Mouse (Mus musculus) forebrain, embryonic 15.5 days (tissue): ENCODE measurements around the gene P4hb. TPM values are rescaled to one million over a fixed set of nuclear protein-coding genes. Genes with fewer than 3 reads are reported as not detected.

Source experiments
- ATAC-seq: fragments of 200-750 bp; cut with Nextera tagmentation; replicated peaks from 2 replicates; pipeline ENCODE4 v1.8.0; 2017; ENCODE audit warnings: mild to moderate bottlenecking, moderate TSS enrichment, moderate library complexity
- H3K27ac ChIP-seq: fragments of 300-500 bp; sonication (generic); replicated peaks from 2 replicates; pipeline ENCODE4 v1.5.1; 2015; ENCODE audit warnings: mild to moderate bottlenecking, inconsistent platforms
- H3K27me3 ChIP-seq: fragments of 300-500 bp; sonication (generic); 2 replicates; pipeline ENCODE4 v1.6.1; 2015; ENCODE audit warnings: inconsistent platforms
- H3K36me3 ChIP-seq: fragments of 300-500 bp; sonication (generic); 2 replicates; pipeline ENCODE4 v1.6.1; 2015; ENCODE audit warnings: mild to moderate bottlenecking, inconsistent platforms
- H3K4me1 ChIP-seq: fragments of 300-500 bp; sonication (generic); 2 replicates; pipeline ENCODE4 v1.6.1; 2015; ENCODE audit warnings: inconsistent platforms
- H3K4me2 ChIP-seq: fragments of 300-500 bp; sonication (generic); replicated peaks from 2 replicates; pipeline ENCODE4 v1.6.1; 2015; ENCODE audit warnings: mild to moderate bottlenecking, inconsistent platforms
- H3K4me3 ChIP-seq: fragments of 300-500 bp; sonication (generic); 2 replicates; pipeline ENCODE4 v1.5.1; 2015; ENCODE audit warnings: mild to moderate bottlenecking, inconsistent platforms
- H3K9ac ChIP-seq: fragments of 300-500 bp; sonication (generic); replicated peaks from 2 replicates; pipeline ENCODE4 v1.6.1; 2015; ENCODE audit warnings: mild to moderate bottlenecking, inconsistent platforms
- H3K9me3 ChIP-seq: fragments of 300-500 bp; sonication (generic); 2 replicates; pipeline ENCODE4 v1.6.1; 2016; ENCODE audit warnings: inconsistent platforms
- WGBS: fragments of 180-500 bp; shearing (Covaris S2); methylation state at CpG from one replicate; pipeline ENCODE4 v1.1.7; 2015; ENCODE audit warnings: mixed read lengths; 5-methylcytosine and 5-hydroxymethylcytosine counted together
- polyA plus RNA-seq: library from polyadenylated mRNA; unstranded; fragments of >200 nt; fragmentation: Nextera tagmentation; extraction: Ambion mirVana; gene quantifications from 2 replicates; pipeline ENCODE4 v1.2.1, GENCODE M21; 2015

Gene P4hb
- polyA plus RNA-seq, 1 experiment from 2014 or later: 239 TPM

GRCm38 (mm10) chr11:120612763-120613162 is 39.7 kb upstream of the P4hb start:
- WGBS: 51% methylated on average over 6 of the region's 6 CpGs
- no peak for ATAC-seq
- Histone ChIP-seq H3K27me3 (0 out of 2 replicates have a peak, but pooled peaks cover 2% of the 10 kb centered on the region), H3K36me3 (peaks cover 30% of the 10 kb centered on the region), H3K9ac (no peak overlapping the region), H3K4me1 (peaks cover 22% of the 10 kb centered on the region), H3K27ac (no peak overlapping the region), H3K9me3 (no peaks in the 10 kb centered on the region), H3K4me2 (no peak overlapping the region), H3K4me3 (no peak overlapping the region)

- Histone ChIP-seq H3K36me3 (peaks cover 45% of the 10 kb centered on the region), H3K4me3 (no peak overlapping the region), H3K27me3 (peaks cover 5% of the 10 kb centered on the region; the same call in 1 of the 2 replicates), H3K9me3 (no peaks in the 10 kb centered on the region), H3K27ac (no peak overlapping the region), H3K4me1 (peaks cover 8% of the 10 kb centered on the region), H3K9ac (no peak overlapping the region), H3K4me2 (no peak overlapping the region)
- ATAC-seq: no peak
- WGBS: 72% methylated on average over 9 of the region's 9 CpGs
These were observed 37.5 kb upstream of the P4hb start for GRCm38 (mm10) chr11:120610477-120611046.

- Histone ChIP-seq H3K4me3 (no peak overlapping the region), H3K9me3 (no peaks in the 10 kb centered on the region), H3K27me3 (peaks cover 5% of the 10 kb centered on the region; the same call in 1 of the 2 replicates), H3K27ac (no peak overlapping the region), H3K4me2 (no peak overlapping the region), H3K4me1 (peaks cover 8% of the 10 kb centered on the region), H3K9ac (no peak overlapping the region), H3K36me3 (peaks cover 54% of the 10 kb centered on the region)
- 0 out of 2 replicates have a peak, but pooled peaks have one; percentile 23 for ATAC-seq
- WGBS: 30% methylated on average over 8 of the region's 8 CpGs
These were observed 36.2 kb upstream of the P4hb start for GRCm38 (mm10) chr11:120609250-120609649.

GRCm38 (mm10) chr11:120608241-120609034 is 35.4 kb upstream of the P4hb start, which contains the start of gene Npb:
TSS of gene Npb (plus strand) at chr11:120608477.
- Histone ChIP-seq H3K4me2 (peak within 1 kb of the TSS; percentile 27), H3K4me1 (peaks cover 8% of the 10 kb centered on the region), H3K36me3 (peaks cover 59% of the 10 kb centered on the region), H3K4me3 (peak within 1 kb of the TSS; percentile 10; the same call in 1 of the 2 replicates), H3K27ac (no peak within 1 kb of the TSS), H3K27me3 (peaks cover 5% of the 10 kb centered on the region; the same call in 1 of the 2 replicates), H3K9ac (peak within 1 kb of the TSS; percentile 4; the same call in 1 of the 2 replicates), H3K9me3 (no peaks in the 10 kb centered on the region)
- WGBS: 6% methylated on average over 45 of the region's 45 CpGs
- ATAC-seq: no peak

- Histone ChIP-seq H3K27me3 (peaks cover 5% of the 10 kb centered on the region; the same call in 1 of the 2 replicates), H3K4me3 (no peak overlapping the region), H3K27ac (no peak overlapping the region), H3K4me1 (peaks cover 8% of the 10 kb centered on the region), H3K36me3 (peaks cover 62% of the 10 kb centered on the region), H3K4me2 (no peak overlapping the region), H3K9ac (no peak overlapping the region), H3K9me3 (no peaks in the 10 kb centered on the region)
- no peak for ATAC-seq
- 80% methylated on average over 4 of the region's 4 CpGs for WGBS
These were observed 33.7 kb upstream of the P4hb start for GRCm38 (mm10) chr11:120606764-120607163.

- WGBS: 90% methylated on average over 7 of the region's 7 CpGs
- Histone ChIP-seq H3K9me3 (no peaks in the 10 kb centered on the region), H3K27ac (no peak overlapping the region), H3K4me3 (no peak overlapping the region), H3K4me1 (peaks cover 8% of the 10 kb centered on the region), H3K9ac (no peak overlapping the region), H3K4me2 (no peak overlapping the region), H3K27me3 (peaks cover 5% of the 10 kb centered on the region; the same call in 1 of the 2 replicates), H3K36me3 (peaks cover 54% of the 10 kb centered on the region)
- ATAC-seq: no peak
These were observed 32.6 kb upstream of the P4hb start for GRCm38 (mm10) chr11:120605667-120606066.

- Histone ChIP-seq H3K27me3 (peaks cover 3% of the 10 kb centered on the region; the same call in 1 of the 2 replicates), H3K4me3 (no peak overlapping the region), H3K27ac (no peak overlapping the region), H3K9me3 (no peaks in the 10 kb centered on the region), H3K9ac (no peak overlapping the region), H3K4me2 (no peak overlapping the region), H3K4me1 (peaks cover 18% of the 10 kb centered on the region), H3K36me3 (peaks cover 46% of the 10 kb centered on the region)
- 84% methylated on average over 2 of the region's 2 CpGs for WGBS
- no peak for ATAC-seq
These were observed 30.5 kb upstream of the P4hb start for GRCm38 (mm10) chr11:120603545-120603944.

- Histone ChIP-seq H3K27me3 (no peaks in the 10 kb centered on the region), H3K9me3 (no peaks in the 10 kb centered on the region), H3K9ac (no peak overlapping the region), H3K4me1 (peaks cover 31% of the 10 kb centered on the region), H3K4me3 (no peak overlapping the region), H3K36me3 (peaks cover 42% of the 10 kb centered on the region), H3K4me2 (no peak overlapping the region), H3K27ac (no peak overlapping the region)
- WGBS: 98% methylated on average over 3 of the region's 3 CpGs
- ATAC-seq: no peak
These were observed 27.7 kb upstream of the P4hb start for GRCm38 (mm10) chr11:120600716-120601115.

- H3K27me3 ChIP-seq: no peaks in the 10 kb centered on the region
- H3K9me3 ChIP-seq: no peaks in the 10 kb centered on the region
- peak overlapping the region; percentile 60 for H3K9ac ChIP-seq
- H3K4me1 ChIP-seq: peaks cover 31% of the 10 kb centered on the region
- peak overlapping the region; percentile 99 for H3K4me3 ChIP-seq
- H3K4me2 ChIP-seq: peak overlapping the region; percentile 87
- H3K36me3 ChIP-seq: peaks cover 43% of the 10 kb centered on the region
- 48% methylated on average over 17 of the region's 17 CpGs for WGBS
- peak; percentile 10; the same call in 1 of the 2 replicates for ATAC-seq
- peak overlapping the region; percentile 90 for H3K27ac ChIP-seq
These were observed 26.0 kb upstream of the P4hb start for GRCm38 (mm10) chr11:120598990-120599549.

- WGBS: under 1% methylated on average over 87 of the region's 88 CpGs
- no peaks in the 10 kb centered on the region for H3K27me3 ChIP-seq
- H3K27ac ChIP-seq: peak within 1 kb of the TSS; percentile 90
- peaks cover 44% of the 10 kb centered on the region for H3K36me3 ChIP-seq
- H3K4me2 ChIP-seq: peak within 1 kb of the TSS; percentile 87
- peak; percentile 98 for ATAC-seq
- peak within 1 kb of the TSS; percentile 99 for H3K4me3 ChIP-seq
- no peaks in the 10 kb centered on the region for H3K9me3 ChIP-seq
- peak within 1 kb of the TSS; percentile 98 for H3K9ac ChIP-seq
- peaks cover 31% of the 10 kb centered on the region for H3K4me1 ChIP-seq
These were observed 25.4 kb upstream of the P4hb start, which contains the start of the genes Alyref and Anapc11 for GRCm38 (mm10) chr11:120598283-120598989. TSS of gene Alyref (minus strand) at chr11:120598365. TSS of gene Anapc11 (plus strand) at chr11:120598421.
